Mouse (Mus musculus): ENCODE measurements at regions not wholly inside any gene's neighbourhood (a gene's known extent, or its start where the extent isn't known, plus 50 kb on each side); places are given as distances from the start of the nearest gene placed in this dataset.

DNA sequence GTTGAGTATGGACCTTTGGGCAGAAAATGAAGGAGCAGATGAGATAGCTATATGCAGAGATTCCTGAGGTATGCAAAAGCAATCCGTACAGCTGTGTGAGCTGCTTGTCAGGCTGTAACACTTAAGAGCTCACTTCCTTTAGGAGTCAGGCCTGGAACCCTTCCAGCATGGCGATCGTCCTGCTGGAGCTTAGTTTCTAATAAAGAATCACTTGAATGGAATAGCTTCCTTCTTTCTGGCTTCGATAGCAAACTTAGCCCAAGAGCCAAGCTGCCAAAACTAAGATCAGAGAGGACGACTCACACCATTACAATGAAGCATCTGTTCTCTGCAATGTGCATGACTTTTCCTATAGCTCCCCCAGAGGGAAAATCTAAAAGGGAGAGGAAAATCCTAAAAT lies 253.4 kb upstream of the Amot start:
- intact Hi-C loops (cut with DNase I) = no loop called here
- DNase-seq = peak in 1 of 2 experiments; percentile 13

DNA sequence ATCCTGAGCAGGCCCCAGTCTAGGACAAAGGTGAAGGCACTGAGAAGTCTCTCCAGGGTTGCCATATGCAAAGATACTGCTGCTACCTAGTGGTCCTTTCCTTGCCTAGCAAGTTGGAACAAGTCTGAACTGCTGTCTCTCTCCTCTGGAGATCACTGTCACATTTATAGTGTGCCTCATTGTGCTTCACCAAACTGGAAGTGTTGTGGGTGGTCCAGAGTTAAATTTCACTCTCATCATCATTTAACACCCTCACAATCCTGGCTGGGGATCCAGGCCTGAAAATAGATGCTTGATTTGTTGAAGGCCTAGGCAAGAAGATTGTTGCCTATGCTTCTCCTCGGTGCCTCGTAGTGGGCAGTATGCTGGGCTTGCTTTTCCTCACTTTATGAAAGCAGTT lies 248.4 kb upstream of the Amot start:
- DNase-seq = no peak

More for the DNA sequence above, 248.4 kb upstream of the Amot start:
- intact Hi-C loops (cut with DNase I) = no loop called here

Data from heart, postnatal 36 days (tissue).